Mouse (Mus musculus) embryonic facial prominence, embryonic 14.5 days (tissue): ENCODE results near the gene Card14. TPM values are rescaled to one million over a fixed set of nuclear protein-coding genes. Genes with fewer than 3 reads are reported as not detected.

Experiments
- ATAC-seq: fragments of 200-750 bp; cut with Nextera tagmentation; 2 replicates; pipeline ENCODE4 v1.8.0; 2017; ENCODE audit warnings: low read depth, moderate number of reproducible peaks, moderate TSS enrichment
- DNase-seq: peaks from one replicate; pipeline ENCODE4 v3.0.0-alpha.2; 2015; ENCODE audit warnings: low spot score
- H3K27ac ChIP-seq: fragments of 300-500 bp; sonication (generic); replicated peaks from 2 replicates; pipeline ENCODE4 v1.5.1; 2014; ENCODE audit warnings: low read depth, mild to moderate bottlenecking, low read length, moderate library complexity
- H3K27me3 ChIP-seq: fragments of 300-500 bp; sonication (generic); replicated peaks from 2 replicates; pipeline ENCODE4 v1.6.1; 2014; ENCODE audit warnings: low read length; ENCODE audit not compliant: control insufficient read depth, insufficient read depth
- H3K36me3 ChIP-seq: fragments of 300-500 bp; sonication (generic); 2 replicates; pipeline ENCODE4 v1.6.1; 2014; ENCODE audit warnings: low read length, mixed read lengths; ENCODE audit not compliant: control insufficient read depth, insufficient read depth
- H3K4me1 ChIP-seq: fragments of 300-500 bp; sonication (generic); 2 replicates; pipeline ENCODE4 v1.6.1; 2014; ENCODE audit warnings: antibody characterized with exemption, low read length; ENCODE audit not compliant: control insufficient read depth, insufficient read depth
- H3K4me2 ChIP-seq: fragments of 300-500 bp; sonication (generic); 2 replicates; pipeline ENCODE4 v1.6.1; 2014; ENCODE audit warnings: low read depth, mild to moderate bottlenecking, low read length, moderate library complexity, mixed read lengths
- H3K4me3 ChIP-seq: fragments of 300-500 bp; sonication (generic); 2 replicates; pipeline ENCODE4 v1.5.1; 2014; ENCODE audit warnings: low read depth, mild to moderate bottlenecking, low read length
- H3K9ac ChIP-seq: fragments of 300-500 bp; sonication (generic); 2 replicates; pipeline ENCODE4 v1.6.1; 2014; ENCODE audit warnings: low read depth, mild to moderate bottlenecking, low read length, moderate library complexity, mixed read lengths
- H3K9me3 ChIP-seq: fragments of 300-500 bp; sonication (generic); 2 replicates; pipeline ENCODE4 v1.6.1; 2016; ENCODE audit warnings: low read length; ENCODE audit not compliant: control insufficient read depth
- WGBS: fragments of 180-500 bp; shearing (Covaris S2); extraction: QIAGEN DNeasy Blood & Tissue Kit; methylation state at CpG from one replicate; pipeline ENCODE4 v1.1.7; 2014; 5-methylcytosine and 5-hydroxymethylcytosine counted together
- polyA plus RNA-seq: library from polyadenylated mRNA; unstranded; fragments of >200 nt; fragmentation: Nextera tagmentation; extraction: Ambion mirVana; gene quantifications from 2 replicates; pipeline ENCODE4 v1.2.1, GENCODE M21; 2014

Card14 gene
- polyA plus RNA-seq, 1 experiment from 2014 or later, result 1.4 TPM

DNA sequence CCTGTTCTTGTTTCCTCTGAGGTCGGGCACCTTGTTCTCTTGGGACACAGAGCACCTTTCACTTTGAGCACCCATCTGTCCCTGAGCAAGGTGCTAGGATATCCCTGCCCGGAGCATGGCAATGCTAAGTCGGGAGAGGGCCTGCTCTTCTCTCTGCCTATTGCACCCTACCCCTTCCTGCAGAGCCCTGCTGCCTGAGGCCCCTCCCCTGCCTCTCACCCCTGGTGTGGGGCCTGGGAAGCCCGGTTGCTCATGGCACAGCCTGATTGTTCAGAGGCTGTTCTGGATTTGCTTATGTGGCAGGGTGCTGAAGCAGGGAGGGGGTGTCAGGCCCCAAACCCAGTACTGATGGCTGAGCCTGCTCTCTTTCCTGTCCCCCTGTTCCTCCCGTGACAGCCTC is 31.6 kb downstream of the Card14 start:
- ATAC-seq (no peak), DNase-seq (no peak)
- no peak overlapping the region for H3K4me3 ChIP-seq
- 54% methylated on average over 5 of the region's 5 CpGs for WGBS
- no peak overlapping the region for H3K4me2 ChIP-seq
- H3K9ac ChIP-seq, result no peak overlapping the region
- H3K36me3 ChIP-seq, result no peaks in the 10 kb centered on the region
- H3K4me1 ChIP-seq, result no peaks in the 10 kb centered on the region
- no peaks in the 10 kb centered on the region for H3K9me3 ChIP-seq
- H3K27ac ChIP-seq, result no peak overlapping the region
- H3K27me3 ChIP-seq, result no peaks in the 10 kb centered on the region

DNA sequence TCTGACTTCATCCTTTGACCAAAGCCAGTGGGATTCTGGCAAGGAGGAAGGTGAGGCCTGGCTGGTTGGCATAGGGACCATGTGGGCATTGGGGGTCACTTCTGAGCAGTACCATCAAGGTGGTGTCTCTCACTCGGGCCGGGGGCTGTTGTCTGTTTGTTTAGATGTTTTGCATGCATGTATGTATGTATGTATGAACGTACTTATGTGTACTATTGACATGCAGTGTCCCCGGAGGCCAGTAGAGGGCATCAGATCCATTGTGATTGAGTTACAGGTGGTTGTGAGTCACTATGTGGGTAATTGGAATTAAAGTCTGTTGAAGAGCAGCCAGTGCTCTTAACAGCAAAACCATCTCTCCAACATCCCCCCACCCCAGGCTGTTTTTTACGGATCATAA is 32.1 kb downstream of the Card14 start:
- Histone ChIP-seq H3K27ac (no peak overlapping the region), H3K36me3 (no peaks in the 10 kb centered on the region), H3K4me2 (no peak overlapping the region), H3K27me3 (no peaks in the 10 kb centered on the region), H3K9me3 (no peaks in the 10 kb centered on the region), H3K9ac (no peak overlapping the region), H3K4me3 (no peak overlapping the region), H3K4me1 (no peaks in the 10 kb centered on the region)
- DNase-seq (peak; percentile 89), ATAC-seq (peak; percentile 64)
- 5% methylated on average over 5 of the region's 5 CpGs for WGBS

DNA sequence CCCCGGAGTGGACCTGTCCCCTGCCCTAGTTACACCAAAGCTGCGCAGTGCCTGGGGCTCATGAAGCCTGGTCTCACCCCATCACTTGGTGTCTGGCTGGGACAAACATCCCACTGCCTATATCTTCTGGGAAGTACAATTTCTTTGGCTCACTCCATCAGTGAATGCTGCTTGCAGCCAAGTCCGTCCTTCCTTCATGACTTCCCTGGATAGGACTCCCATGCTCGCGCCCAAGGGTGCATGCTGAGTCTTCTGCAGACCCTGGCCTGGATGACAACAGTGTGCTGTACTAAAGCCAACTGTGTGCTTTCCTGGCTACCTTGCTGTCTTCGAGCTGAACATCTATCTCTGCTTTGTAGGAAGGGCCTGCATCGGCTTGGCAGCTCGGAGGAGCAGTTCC is 36.6 kb downstream of the Card14 start:
- ATAC-seq, result no peak
- H3K36me3 ChIP-seq, result no peaks in the 10 kb centered on the region

DNA sequence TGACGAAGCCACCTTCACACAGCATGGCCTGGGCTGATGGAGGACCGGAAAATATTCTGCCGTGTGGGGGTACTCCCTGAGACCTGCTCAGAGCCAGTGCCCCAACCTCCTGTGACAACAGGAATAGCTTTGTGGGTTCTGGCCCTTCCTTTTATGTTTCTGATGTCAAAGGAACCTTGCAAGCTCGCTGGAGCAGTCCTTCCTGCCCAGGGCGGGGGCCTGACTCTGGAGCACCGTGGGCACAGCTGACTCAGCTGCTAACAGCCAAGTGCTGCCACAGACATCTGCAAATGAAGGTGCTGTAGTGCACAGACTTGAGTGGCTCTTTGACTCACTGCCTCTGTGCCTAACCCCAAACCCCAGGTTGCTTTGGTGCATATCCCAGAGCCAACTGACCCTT is 37.3 kb downstream of the Card14 start:
- DNase-seq, result no peak
- Histone ChIP-seq H3K4me3 (no peak overlapping the region), H3K9ac (no peak overlapping the region), H3K27ac (no peak overlapping the region), H3K4me1 (no peaks in the 10 kb centered on the region), H3K9me3 (no peaks in the 10 kb centered on the region), H3K36me3 (no peaks in the 10 kb centered on the region), H3K4me2 (no peak overlapping the region), H3K27me3 (no peaks in the 10 kb centered on the region)
- WGBS, result 72% methylated on average over 6 of the region's 6 CpGs
- no peak for ATAC-seq

More for the DNA sequence above, 36.6 kb downstream of the Card14 start:
- Histone ChIP-seq H3K4me3 (no peak overlapping the region), H3K9ac (no peak overlapping the region), H3K4me1 (no peaks in the 10 kb centered on the region), H3K27me3 (no peaks in the 10 kb centered on the region), H3K4me2 (no peak overlapping the region), H3K9me3 (no peaks in the 10 kb centered on the region), H3K27ac (no peak overlapping the region)
- no peak for DNase-seq
- 87% methylated on average over 8 of the region's 8 CpGs for WGBS

DNA sequence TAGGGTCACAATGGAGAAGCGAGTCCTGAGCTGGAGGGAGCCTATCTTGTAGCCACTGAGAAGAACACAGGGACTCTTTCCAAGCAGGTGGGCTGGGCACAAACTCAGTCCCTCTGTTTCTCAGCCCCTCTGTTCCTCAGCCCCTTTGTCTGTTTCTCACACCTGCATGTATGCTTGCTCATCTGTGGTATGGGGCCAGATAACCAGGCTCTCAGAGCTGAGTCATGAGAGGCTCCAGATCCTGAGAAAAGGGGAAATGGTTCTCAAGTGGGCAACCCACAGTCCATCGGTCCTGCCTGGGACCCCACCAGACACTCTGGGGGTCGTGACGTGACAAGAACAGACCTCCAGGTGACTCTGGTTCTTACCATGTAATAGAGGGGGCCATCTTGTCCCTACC is 39.6 kb downstream of the Card14 start:
- ATAC-seq (no peak), DNase-seq (no peak)
- Histone ChIP-seq H3K4me1 (no peaks in the 10 kb centered on the region), H3K9ac (no peak overlapping the region), H3K4me2 (no peak overlapping the region), H3K27ac (no peak overlapping the region), H3K9me3 (no peaks in the 10 kb centered on the region), H3K4me3 (no peak overlapping the region), H3K36me3 (no peaks in the 10 kb centered on the region), H3K27me3 (no peaks in the 10 kb centered on the region)
- 81% methylated on average over 4 of the region's 4 CpGs for WGBS

DNA sequence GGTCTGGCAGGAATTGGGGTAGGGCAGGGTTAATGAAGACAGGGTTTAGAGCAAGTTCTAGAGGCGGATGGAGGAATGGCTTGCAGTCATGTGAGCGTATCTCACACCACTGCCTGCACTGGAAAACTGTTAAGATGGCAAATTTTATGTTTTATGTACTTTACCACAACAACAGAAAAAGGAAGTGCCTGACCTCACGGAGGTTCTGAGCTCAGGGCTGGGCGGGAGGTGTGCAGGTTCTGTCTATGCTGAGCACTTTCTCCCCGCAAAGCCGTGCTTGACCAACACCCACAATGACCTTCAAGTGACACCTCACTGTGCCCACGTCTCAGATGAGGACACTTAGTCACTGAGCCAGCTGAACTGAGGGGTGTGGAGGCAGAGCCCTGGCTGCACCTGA is 44.5 kb downstream of the Card14 start:
- Histone ChIP-seq H3K9ac (no peak overlapping the region), H3K4me2 (no peak overlapping the region), H3K4me1 (peaks cover 10% of the 10 kb centered on the region), H3K4me3 (no peak overlapping the region), H3K27ac (no peak overlapping the region), H3K9me3 (no peaks in the 10 kb centered on the region), H3K27me3 (no peaks in the 10 kb centered on the region), H3K36me3 (no peaks in the 10 kb centered on the region)
- no peak for DNase-seq
- no peak for ATAC-seq
- 67% methylated on average over 7 of the region's 7 CpGs for WGBS

DNA sequence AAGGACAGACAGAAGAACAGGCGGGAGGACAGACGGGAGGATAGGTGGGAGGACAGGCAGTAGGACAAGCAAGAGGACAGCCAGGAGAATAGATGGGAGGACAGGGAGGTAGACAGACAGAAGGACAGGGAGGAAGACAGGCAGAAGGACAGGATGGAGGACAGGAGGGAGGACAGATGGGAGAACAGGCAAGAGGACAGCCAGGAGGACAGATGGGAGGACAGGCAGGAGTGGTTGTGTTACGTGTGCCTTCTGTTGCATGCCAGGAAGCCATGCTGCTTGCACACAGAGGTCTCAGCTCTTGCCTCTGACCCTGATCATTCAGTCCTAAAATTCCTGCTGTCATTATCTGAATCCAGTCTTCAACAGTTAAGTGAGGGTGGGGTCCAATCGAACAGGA is 46.4 kb downstream of the Card14 start:
- Histone ChIP-seq H3K9ac (no peak overlapping the region), H3K9me3 (no peaks in the 10 kb centered on the region), H3K4me2 (no peak overlapping the region), H3K4me3 (no peak overlapping the region), H3K27me3 (no peaks in the 10 kb centered on the region), H3K4me1 (peaks cover 10% of the 10 kb centered on the region), H3K36me3 (0 out of 2 replicates have a peak, but pooled peaks cover 3% of the 10 kb centered on the region), H3K27ac (no peak overlapping the region)
- DNase-seq (no peak), ATAC-seq (no peak)
- 74% methylated on average over 4 of the region's 4 CpGs for WGBS

DNA sequence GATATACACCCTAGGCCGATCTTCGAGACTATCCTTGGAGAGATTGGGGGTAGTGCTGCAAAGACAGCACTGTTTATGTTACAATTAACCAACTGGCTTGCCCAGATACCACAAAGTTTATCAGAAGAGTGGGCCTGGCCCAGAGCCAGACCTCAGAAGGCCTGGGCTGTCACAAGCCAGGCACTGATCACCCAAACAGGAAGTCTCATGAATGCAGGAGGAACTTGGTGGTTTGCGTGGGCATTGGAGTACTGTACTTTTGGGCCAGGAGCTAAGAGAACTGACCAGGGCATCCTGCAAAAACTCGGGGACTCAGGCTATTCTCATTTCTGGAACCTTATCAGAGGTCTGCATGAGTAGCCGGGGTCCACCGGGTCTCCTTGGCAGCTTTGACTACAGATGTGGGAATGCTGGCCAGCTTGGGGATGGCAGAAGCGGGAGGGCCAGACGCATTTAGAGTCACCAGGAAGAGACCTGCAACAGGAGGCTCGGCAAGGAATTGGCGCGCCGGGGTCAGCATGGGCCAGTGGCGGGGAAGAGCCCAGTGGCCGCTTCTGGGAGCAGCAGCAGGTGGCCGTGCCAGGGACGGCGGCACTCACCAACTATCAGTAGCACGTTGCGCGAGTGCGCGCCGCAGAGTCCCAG is 47.4 kb downstream of the Card14 start:
- ATAC-seq (no peak), DNase-seq (peak; percentile 63)
- Histone ChIP-seq H3K4me2 (peak overlapping the region; percentile 89), H3K36me3 (peaks cover 12% of the 10 kb centered on the region; the same call in 1 of the 2 replicates), H3K4me1 (peaks cover 10% of the 10 kb centered on the region), H3K27ac (peak overlapping the region; percentile 66), H3K27me3 (no peaks in the 10 kb centered on the region), H3K9ac (peak overlapping the region; percentile 79), H3K9me3 (no peaks in the 10 kb centered on the region), H3K4me3 (peak overlapping the region; percentile 57)
- 7% methylated on average over 14 of the region's 23 CpGs for WGBS
